Mouse (Mus musculus): ENCODE results near the gene Igf1r. TPM values are rescaled to one million over a fixed set of nuclear protein-coding genes. Genes with fewer than 3 reads are reported as not detected.
"Not testable (repeated sequence)": the region's sequence is repeated elsewhere in the genome, so short reads cannot be mapped to it uniquely, and the experiment has no call there.

Gene Igf1r
- polyA plus RNA-seq, 1 experiment: 22.7 TPM

- Histone ChIP-seq H3K4me1 (ENCODE audit: control insufficient read depth, insufficient read depth, low read length) (peaks cover 2% of the 10 kb centered on the region), H3K27ac (ENCODE audit: insufficient read depth, low read length) (no peak overlapping the region), H3K4me3 (ENCODE audit: insufficient read depth, low read length) (no peak overlapping the region)
- TF ChIP-seq CTCF (IDR thresholded peaks at IDR 0.05; ENCODE audit: extremely low read depth, insufficient read depth, low read length): no peak
- no peak for TF ChIP-seq POLR2A (IDR thresholded peaks at IDR 0.05; ENCODE audit: extremely low read depth, insufficient read depth, low read length)
Observed at GRCm38 (mm10) chr7:68264531-68264930, 311.9 kb downstream of the Igf1r start.

GRCm38 (mm10) chr7:68265391-68265790 lies 312.8 kb downstream of the Igf1r start:
- TF ChIP-seq CTCF (IDR thresholded peaks at IDR 0.05; ENCODE audit: extremely low read depth, insufficient read depth, low read length) (no peak), POLR2A (IDR thresholded peaks at IDR 0.05; ENCODE audit: extremely low read depth, insufficient read depth, low read length) (no peak)
- Histone ChIP-seq H3K4me1 (ENCODE audit: control insufficient read depth, insufficient read depth, low read length) (peaks cover 2% of the 10 kb centered on the region), H3K27ac (ENCODE audit: insufficient read depth, low read length) (no peak overlapping the region), H3K4me3 (ENCODE audit: insufficient read depth, low read length) (no peak overlapping the region)

GRCm38 (mm10) chr7:68266691-68267090 lies 314.1 kb downstream of the Igf1r start:
- no peak overlapping the region for H3K27ac ChIP-seq (ENCODE audit: insufficient read depth, low read length)
- TF ChIP-seq POLR2A (IDR thresholded peaks at IDR 0.05; ENCODE audit: extremely low read depth, insufficient read depth, low read length) (no peak), CTCF (IDR thresholded peaks at IDR 0.05; ENCODE audit: extremely low read depth, insufficient read depth, low read length) (no peak)
- peaks cover 2% of the 10 kb centered on the region for H3K4me1 ChIP-seq (ENCODE audit: control insufficient read depth, insufficient read depth, low read length)
- no peak overlapping the region for H3K4me3 ChIP-seq (ENCODE audit: insufficient read depth, low read length)

GRCm38 (mm10) chr7:68270551-68270950 lies 317.9 kb downstream of the Igf1r start:
- Histone ChIP-seq H3K4me1 (ENCODE audit: control insufficient read depth, insufficient read depth, low read length) (no peaks in the 10 kb centered on the region), H3K4me3 (ENCODE audit: insufficient read depth, low read length) (no peak overlapping the region), H3K27ac (ENCODE audit: insufficient read depth, low read length) (no peak overlapping the region)
- no peak for TF ChIP-seq POLR2A (IDR thresholded peaks at IDR 0.05; ENCODE audit: extremely low read depth, insufficient read depth, low read length)
- no peak for TF ChIP-seq CTCF (IDR thresholded peaks at IDR 0.05; ENCODE audit: extremely low read depth, insufficient read depth, low read length)

- Histone ChIP-seq H3K4me1 (ENCODE audit: control insufficient read depth, insufficient read depth, low read length) (no peaks in the 10 kb centered on the region), H3K4me3 (ENCODE audit: insufficient read depth, low read length) (no peak overlapping the region), H3K27ac (ENCODE audit: insufficient read depth, low read length) (no peak overlapping the region)
- TF ChIP-seq POLR2A (IDR thresholded peaks at IDR 0.05; ENCODE audit: extremely low read depth, insufficient read depth, low read length) (no peak), CTCF (IDR thresholded peaks at IDR 0.05; ENCODE audit: extremely low read depth, insufficient read depth, low read length) (no peak)
Observed at GRCm38 (mm10) chr7:68271816-68272215, 319.2 kb downstream of the Igf1r start.

- no peak for TF ChIP-seq CTCF (IDR thresholded peaks at IDR 0.05; ENCODE audit: extremely low read depth, insufficient read depth, low read length)
- no peak for TF ChIP-seq POLR2A (IDR thresholded peaks at IDR 0.05; ENCODE audit: extremely low read depth, insufficient read depth, low read length)
- Histone ChIP-seq H3K4me1 (ENCODE audit: control insufficient read depth, insufficient read depth, low read length) (no peaks in the 10 kb centered on the region), H3K4me3 (ENCODE audit: insufficient read depth, low read length) (no peak overlapping the region), H3K27ac (ENCODE audit: insufficient read depth, low read length) (no peak overlapping the region)
Observed at GRCm38 (mm10) chr7:68272607-68273006, 320.0 kb downstream of the Igf1r start.

GRCm38 (mm10) chr7:68273515-68273914 lies 320.9 kb downstream of the Igf1r start, which contains the start of gene Fam169b:
TSS of gene Fam169b (plus strand) at chr7:68273839.
- TF ChIP-seq POLR2A (IDR thresholded peaks at IDR 0.05; ENCODE audit: extremely low read depth, insufficient read depth, low read length) (no peak), CTCF (IDR thresholded peaks at IDR 0.05; ENCODE audit: extremely low read depth, insufficient read depth, low read length) (no peak)
- H3K27ac ChIP-seq (ENCODE audit: insufficient read depth, low read length): no peak within 1 kb of the TSS
- H3K4me3 ChIP-seq (ENCODE audit: insufficient read depth, low read length): no peak within 1 kb of the TSS
- no peaks in the 10 kb centered on the region for H3K4me1 ChIP-seq (ENCODE audit: control insufficient read depth, insufficient read depth, low read length)

GRCm38 (mm10) chr7:68274218-68274617 lies 321.6 kb downstream of the Igf1r start:
- no peak for TF ChIP-seq POLR2A (IDR thresholded peaks at IDR 0.05; ENCODE audit: extremely low read depth, insufficient read depth, low read length)
- no peak for TF ChIP-seq CTCF (IDR thresholded peaks at IDR 0.05; ENCODE audit: extremely low read depth, insufficient read depth, low read length)
- no peaks in the 10 kb centered on the region for H3K4me1 ChIP-seq (ENCODE audit: control insufficient read depth, insufficient read depth, low read length)
- no peak overlapping the region for H3K27ac ChIP-seq (ENCODE audit: insufficient read depth, low read length)
- no peak overlapping the region for H3K4me3 ChIP-seq (ENCODE audit: insufficient read depth, low read length)

GRCm38 (mm10) chr7:68274951-68275350 lies 322.3 kb downstream of the Igf1r start:
- no peak overlapping the region for H3K4me3 ChIP-seq (ENCODE audit: insufficient read depth, low read length)
- TF ChIP-seq POLR2A (IDR thresholded peaks at IDR 0.05; ENCODE audit: extremely low read depth, insufficient read depth, low read length) (no peak), CTCF (IDR thresholded peaks at IDR 0.05; ENCODE audit: extremely low read depth, insufficient read depth, low read length) (no peak)

GRCm38 (mm10) chr7:68275445-68275837 lies 322.8 kb downstream of the Igf1r start:
- not testable (repeated sequence) for H3K27ac ChIP-seq (ENCODE audit: insufficient read depth, low read length); H3K4me3 ChIP-seq (ENCODE audit: insufficient read depth, low read length); H3K4me1 ChIP-seq (ENCODE audit: control insufficient read depth, insufficient read depth, low read length)

More at GRCm38 (mm10) chr7:68274951-68275350, 322.3 kb downstream of the Igf1r start:
- H3K27ac ChIP-seq (ENCODE audit: insufficient read depth, low read length): no peak overlapping the region
- no peaks in the 10 kb centered on the region for H3K4me1 ChIP-seq (ENCODE audit: control insufficient read depth, insufficient read depth, low read length)

Data from cortical plate, adult 2 months (tissue).